ENCODE assay signal across 21 mouse cellular contexts in genomic region chr10:67697401-67698195, GRCm38 (mm10).
A peak's percentile ranks its signal among the peaks of the same experiment; 100 is the strongest.
DNase-seq lines count a peak whose midpoint lies in the region; ATAC-seq lines count a peak whose summit lies in the region.
"Had no signal": no experiment of that assay in that cellular context is flagged by ENCODE, and none has a peak within 500 bp of the region (broad histone marks: within the 10 kb centered on the region; RNA-seq: fewer than 3 reads in every experiment).

No protein-coding gene starts in this region.

- no peak for ATAC-seq in heart, embryonic 13.5 days (ENCODE audit: extremely low read depth, insufficient number of reproducible peaks, low FRiP score, low TSS enrichment)
- ATAC-seq in heart, embryonic 11.5 days (replicated peaks; ENCODE audit: insufficient number of reproducible peaks, low FRiP score, low TSS enrichment), result no peak
- ATAC-seq in liver, embryonic 11.5 days (replicated peaks; ENCODE audit: low FRiP score), result no peak
- ATAC-seq: Patski had no signal

- no peak overlapping the region for H3K27ac ChIP-seq in heart, embryonic 13.5 days (replicated peaks)
- H3K27ac ChIP-seq in heart, embryonic 11.5 days (ENCODE audit: low read depth, low read length), result no peak overlapping the region
- H3K27ac ChIP-seq in liver, embryonic 11.5 days (ENCODE audit: low read depth, low read length), result no peak overlapping the region
- H3K27ac ChIP-seq: embryonic facial prominence, embryonic 15.5 days; hindbrain, embryonic 15.5 days; midbrain, embryonic 10.5 days; neural tube, embryonic 12.5 days had no signal

- peak overlapping the region; percentile 15; the same call in 1 of the 2 replicates for H3K4me2 ChIP-seq in heart, embryonic 13.5 days
- no peak overlapping the region; the same call in 1 of the 2 replicates for H3K4me2 ChIP-seq in heart, embryonic 11.5 days
- H3K4me2 ChIP-seq in liver, embryonic 11.5 days, result no peak overlapping the region
- H3K4me2 ChIP-seq: embryonic facial prominence, embryonic 15.5 days; hindbrain, embryonic 15.5 days; neural tube, embryonic 12.5 days had no signal

- intact Hi-C loops in left cerebral cortex, postnatal 10 days (cut with DNase I), result no loop called here

- H3K9ac ChIP-seq in heart, embryonic 13.5 days, result no peak overlapping the region
- H3K9ac ChIP-seq in heart, embryonic 11.5 days (ENCODE audit: low read depth, low read length), result no peak overlapping the region
- H3K9ac ChIP-seq in liver, embryonic 11.5 days (ENCODE audit: low read depth, low read length), result no peak overlapping the region
- H3K9ac ChIP-seq: embryonic facial prominence, embryonic 15.5 days; hindbrain, embryonic 15.5 days; neural tube, embryonic 12.5 days had no signal

- WGBS in heart, embryonic 13.5 days, result 49% methylated on average over 16 of the region's 16 CpGs
- 43% methylated on average over 16 of the region's 16 CpGs for WGBS in heart, embryonic 11.5 days (ENCODE audit: insufficient replicate concordance)
- WGBS in liver, embryonic 11.5 days, result 55% methylated on average over 16 of the region's 16 CpGs

- H3K9me3 ChIP-seq in heart, embryonic 13.5 days, result no peaks in the 10 kb centered on the region
- H3K9me3 ChIP-seq in heart, embryonic 11.5 days (replicated peaks; ENCODE audit: control insufficient read depth, low read length), result no peaks in the 10 kb centered on the region
- H3K9me3 ChIP-seq in liver, embryonic 11.5 days (ENCODE audit: control insufficient read depth, low read length), result no peaks in the 10 kb centered on the region
- H3K9me3 ChIP-seq: embryonic facial prominence, embryonic 15.5 days; hindbrain, embryonic 15.5 days; midbrain, embryonic 10.5 days; neural tube, embryonic 12.5 days had no signal

- peak; percentile 29 for DNase-seq in lung, postnatal 25 days (ENCODE audit: low spot score)
- no peak for DNase-seq in lung, postnatal 4 days
- DNase-seq in naive thymus-derived CD4-positive, alpha-beta T cell, adult 2 months (ENCODE audit: low read depth), result peak; percentile 63
- peak; percentile 70 for DNase-seq in thymus, postnatal 4 days
- no peak for DNase-seq in liver, embryonic 11.5 days (ENCODE audit: low spot score)
- no peak for DNase-seq in left cerebral cortex, postnatal 10 days (ENCODE audit: extremely low spot score in 1 of 2, low spot score in 2 of 2)
- DNase-seq: cerebellum, adult 9-11 months; embryo, embryonic 11 days; gastrocnemius, postnatal 14 days; kidney, adult 9 months; layer of hippocampus, postnatal 36 days; left cerebral cortex, postnatal 4 days; lung, adult 2 months; spleen, adult 18-20 months had no signal

- peaks cover 11% of the 10 kb centered on the region for H3K4me1 ChIP-seq in heart, embryonic 13.5 days
- H3K4me1 ChIP-seq in heart, embryonic 11.5 days (ENCODE audit: control insufficient read depth, insufficient read depth, low read length), result 0 out of 2 replicates have a peak, but pooled peaks cover 3% of the 10 kb centered on the region
- peaks cover 11% of the 10 kb centered on the region for H3K4me1 ChIP-seq in liver, embryonic 11.5 days (replicated peaks; ENCODE audit: control insufficient read depth, insufficient read depth, low read length)
- H3K4me1 ChIP-seq: embryonic facial prominence, embryonic 15.5 days; hindbrain, embryonic 15.5 days; neural tube, embryonic 12.5 days had no signal

- H3K4me3 ChIP-seq in heart, embryonic 13.5 days, result no peak overlapping the region
- no peak overlapping the region for H3K4me3 ChIP-seq in heart, embryonic 11.5 days (ENCODE audit: low read depth, low read length)
- no peak overlapping the region for H3K4me3 ChIP-seq in liver, embryonic 11.5 days (ENCODE audit: low read depth, low read length)
- H3K4me3 ChIP-seq: embryonic facial prominence, embryonic 15.5 days; hindbrain, embryonic 15.5 days; midbrain, embryonic 10.5 days; neural tube, embryonic 12.5 days had no signal

- H3K27me3 ChIP-seq in heart, embryonic 13.5 days (replicated peaks), result no peaks in the 10 kb centered on the region
- no peaks in the 10 kb centered on the region for H3K27me3 ChIP-seq in heart, embryonic 11.5 days (ENCODE audit: control insufficient read depth, insufficient read depth, low read length)
- no peaks in the 10 kb centered on the region for H3K27me3 ChIP-seq in liver, embryonic 11.5 days (replicated peaks; ENCODE audit: control insufficient read depth, insufficient read depth, low read length)
- H3K27me3 ChIP-seq: embryonic facial prominence, embryonic 15.5 days; hindbrain, embryonic 15.5 days; neural tube, embryonic 12.5 days; Patski had no signal

- no peaks in the 10 kb centered on the region for H3K36me3 ChIP-seq in heart, embryonic 13.5 days
- no peaks in the 10 kb centered on the region for H3K36me3 ChIP-seq in heart, embryonic 11.5 days (ENCODE audit: control insufficient read depth, insufficient read depth, low read length)
- H3K36me3 ChIP-seq in liver, embryonic 11.5 days (ENCODE audit: control insufficient read depth, insufficient read depth, low read length), result no peaks in the 10 kb centered on the region
- H3K36me3 ChIP-seq: embryonic facial prominence, embryonic 15.5 days; hindbrain, embryonic 15.5 days; midbrain, embryonic 10.5 days; neural tube, embryonic 12.5 days had no signal

Comparison
In these comparisons a context has a peak if more than half of its experiments do, and no peak if none do; other contexts are left out.
1. DNase-seq: peak in lung, postnatal 25 days (single experiment), naive thymus-derived CD4-positive, alpha-beta T cell, adult 2 months (single experiment) and thymus, postnatal 4 days (single experiment); none in lung, postnatal 4 days (0 of 2), liver, embryonic 11.5 days (single experiment) and left cerebral cortex, postnatal 10 days (0 of 2).